Mouse (Mus musculus) neural tube, embryonic 10.5 days (tissue): ENCODE results near the gene Dpp9.

Experiments used
- DNase-seq: peaks from one replicate; pipeline ENCODE4 v3.0.0-alpha.2; 2017; ENCODE audit warnings: low spot score; ENCODE audit errors: extremely low spot score

Gene Dpp9

GRCm38 (mm10) chr17:56229943-56230342 lies 11.2 kb upstream of the Dpp9 start:
- no peak for DNase-seq

GRCm38 (mm10) chr17:56226566-56226965 lies 7.9 kb upstream of the Dpp9 start:
- no peak for DNase-seq

GRCm38 (mm10) chr17:56224916-56225315 lies 6.2 kb upstream of the Dpp9 start:
- no peak for DNase-seq

GRCm38 (mm10) chr17:56219805-56220204 lies 1.1 kb upstream of the Dpp9 start:
- no peak for DNase-seq

GRCm38 (mm10) chr17:56219251-56219650 lies 546 bp upstream of the Dpp9 start:
- no peak for DNase-seq

GRCm38 (mm10) chr17:56217670-56218069 lies 1.0 kb downstream of the Dpp9 start:
- no peak for DNase-seq

- DNase-seq: no peak
Measured at GRCm38 (mm10) chr17:56214229-56214628, 4.5 kb downstream of the Dpp9 start.

- no peak for DNase-seq
Measured at GRCm38 (mm10) chr17:56212676-56213075, 6.0 kb downstream of the Dpp9 start.

- no peak for DNase-seq
Measured at GRCm38 (mm10) chr17:56211090-56211489, 7.6 kb downstream of the Dpp9 start.

- no peak for DNase-seq
Measured at GRCm38 (mm10) chr17:56208821-56209220, 9.9 kb downstream of the Dpp9 start.

GRCm38 (mm10) chr17:56207963-56208530 lies 10.7 kb downstream of the Dpp9 start:
- DNase-seq: no peak

- DNase-seq: no peak
Measured at GRCm38 (mm10) chr17:56206986-56207674, 11.6 kb downstream of the Dpp9 start.

GRCm38 (mm10) chr17:56206276-56206884 lies 12.3 kb downstream of the Dpp9 start:
- no peak for DNase-seq

- no peak for DNase-seq
Measured at GRCm38 (mm10) chr17:56203729-56204128, 15.0 kb downstream of the Dpp9 start.

GRCm38 (mm10) chr17:56202476-56202875 lies 16.2 kb downstream of the Dpp9 start:
- DNase-seq: no peak

- DNase-seq: no peak
Measured at GRCm38 (mm10) chr17:56201642-56202041, 17.1 kb downstream of the Dpp9 start.

- DNase-seq: no peak
Measured at GRCm38 (mm10) chr17:56200586-56200985, 18.1 kb downstream of the Dpp9 start.

- peak; percentile 27 for DNase-seq
Measured at GRCm38 (mm10) chr17:56196860-56197259, 21.8 kb downstream of the Dpp9 start.

GRCm38 (mm10) chr17:56194765-56195164 lies 23.9 kb downstream of the Dpp9 start:
- no peak for DNase-seq

GRCm38 (mm10) chr17:56194357-56194756 lies 24.3 kb downstream of the Dpp9 start:
- no peak for DNase-seq

- DNase-seq: no peak
Measured at GRCm38 (mm10) chr17:56191266-56191665, 27.4 kb downstream of the Dpp9 start.

- peak; percentile 49 for DNase-seq
Measured at GRCm38 (mm10) chr17:56185281-56186141, 33.2 kb downstream of the Dpp9 start.
